Mouse (Mus musculus) lung, postnatal 0 days (tissue): ENCODE data around the gene Cops6.

ENCODE experiments used
- CTCF ChIP-seq: IDR thresholded peaks from 2 replicates; pipeline ENCODE4 v1.5.1; 2016; ENCODE audit warnings: antibody characterized with exemption, mild to moderate bottlenecking
- EP300 ChIP-seq: IDR thresholded peaks from 2 replicates; pipeline ENCODE4 v1.6.1; 2016; ENCODE audit warnings: antibody characterized with exemption, mild to moderate bottlenecking, control low read depth

DNA sequence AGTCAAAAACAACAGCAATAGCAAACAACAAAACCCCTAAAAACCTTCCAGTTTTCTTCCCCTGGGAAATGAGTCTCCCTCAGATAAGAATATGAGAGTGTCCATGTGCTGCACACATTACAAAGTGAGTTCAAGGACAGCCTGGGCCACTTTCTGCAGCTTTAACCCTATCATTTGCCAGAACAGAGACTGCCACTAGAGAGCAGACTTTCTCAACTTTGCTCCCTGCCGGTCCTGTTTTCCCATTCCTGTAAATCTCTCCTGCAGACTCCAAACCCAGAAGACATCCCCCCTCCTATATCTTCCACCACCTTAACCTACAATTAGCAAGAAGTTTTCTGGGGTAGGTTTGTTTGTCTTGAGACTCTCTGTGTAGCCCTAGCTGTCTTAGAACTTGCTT lies 38.7 kb downstream of the Cops6 start:
- TF ChIP-seq CTCF (peak; percentile 44), EP300 (no peak)
